Mouse (Mus musculus) thymus, postnatal 36 days (tissue): Measurements from ENCODE around the gene Cfap61.
"Not testable (repeated sequence)": the region's sequence is repeated elsewhere in the genome, so short reads cannot be mapped to it uniquely, and the experiment has no call there.

Experiments
- DNase-seq, 2 experiments: peaks; one replicate each; pipeline ENCODE4 v3.0.0; 2022; ENCODE audit warnings: mixed read lengths in 2 of 2

The Cfap61 gene

GRCm38 (mm10) chr2:145934339-145935231, at the start of gene Cfap61, which contains the start of gene Crnkl1:
TSS of gene Cfap61 (plus strand) at chr2:145934784.
TSS of gene Crnkl1 (minus strand) at chr2:145935014.
- DNase-seq: peak; percentile 90 to 91

DNA sequence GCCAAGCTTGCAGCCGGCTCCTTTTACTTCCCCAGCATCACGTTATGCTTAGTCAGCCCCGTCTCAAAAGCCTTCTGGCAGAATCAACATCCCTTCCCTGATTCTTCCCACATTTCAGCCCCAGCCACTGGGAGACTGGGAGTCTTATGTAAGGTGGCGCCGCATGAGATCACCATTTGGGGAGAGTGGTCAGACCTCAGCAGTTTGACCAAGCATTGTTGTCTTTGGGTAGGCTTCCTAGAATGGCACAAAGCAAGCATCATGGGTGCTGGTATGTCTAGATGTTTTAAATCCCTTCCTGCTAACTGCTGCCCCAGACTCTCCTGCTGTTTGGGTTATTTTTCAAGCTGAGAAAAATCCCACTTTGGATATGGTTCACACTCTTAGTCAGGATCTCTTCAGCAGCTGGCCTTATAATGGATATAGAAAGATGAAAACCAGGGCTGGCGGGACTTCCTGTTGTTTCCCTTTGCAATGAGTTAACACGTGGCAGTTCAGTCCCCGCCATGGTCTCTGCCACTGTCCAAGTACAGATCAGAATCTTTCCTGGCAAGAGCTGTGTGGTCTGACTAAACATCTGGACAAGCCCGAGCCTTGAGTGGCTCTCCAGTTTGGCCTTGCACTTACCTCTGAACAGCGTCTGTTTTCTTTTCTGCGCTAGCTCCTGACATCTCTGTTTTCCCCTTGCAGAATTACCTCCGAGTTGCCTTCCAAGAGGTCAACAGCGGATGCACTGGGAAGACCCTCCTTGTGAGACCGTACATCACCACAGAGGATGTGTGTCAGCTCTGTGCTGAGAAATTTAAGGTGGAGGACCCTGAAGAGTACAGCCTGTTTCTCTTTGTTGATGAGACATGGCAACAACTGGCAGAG, 49.4 kb upstream of the Cfap61 start:
- no peak for DNase-seq

DNA sequence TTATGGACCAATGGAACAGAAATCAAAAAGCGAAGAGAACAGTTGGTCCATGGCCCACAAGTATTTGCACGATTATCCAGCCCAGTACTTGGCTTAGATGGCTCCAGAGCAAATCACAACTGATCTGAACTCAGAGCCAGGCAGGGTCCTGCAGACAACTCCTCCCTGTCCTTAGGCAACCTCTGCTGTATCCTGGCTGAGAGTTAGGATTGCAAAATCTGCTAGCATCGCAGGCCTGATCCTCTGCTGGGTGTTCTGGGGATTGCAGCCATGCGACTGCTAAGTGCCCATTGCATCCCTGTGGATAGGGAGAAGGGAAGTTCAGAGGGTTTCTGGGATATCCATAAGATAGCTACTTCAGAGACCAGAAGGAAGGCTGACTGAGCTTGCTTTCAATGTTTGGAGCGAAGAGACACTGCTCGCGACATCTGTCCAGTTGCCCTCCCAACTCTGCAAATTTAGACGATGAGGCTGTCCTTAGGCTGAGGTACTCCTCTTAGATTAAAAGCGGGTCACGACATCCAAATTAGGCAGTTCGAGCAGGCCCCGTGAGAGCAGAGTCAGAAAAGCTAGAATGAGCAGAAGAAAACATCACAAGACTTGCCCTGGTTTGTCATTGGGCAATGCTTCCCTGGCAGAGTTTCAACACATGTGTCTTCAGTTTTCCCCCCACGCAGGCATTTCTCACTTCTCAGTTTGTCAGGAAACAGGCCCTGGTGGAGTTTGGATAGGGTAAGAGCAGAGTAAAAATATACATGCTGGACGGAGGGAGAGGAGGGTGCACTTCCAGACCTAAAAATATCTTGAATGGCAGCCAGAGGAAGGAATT, 46.4 kb upstream of the Cfap61 start:
- no peak for DNase-seq

GRCm38 (mm10) chr2:145888766-145889480, 45.7 kb upstream of the Cfap61 start:
- no peak for DNase-seq

DNA sequence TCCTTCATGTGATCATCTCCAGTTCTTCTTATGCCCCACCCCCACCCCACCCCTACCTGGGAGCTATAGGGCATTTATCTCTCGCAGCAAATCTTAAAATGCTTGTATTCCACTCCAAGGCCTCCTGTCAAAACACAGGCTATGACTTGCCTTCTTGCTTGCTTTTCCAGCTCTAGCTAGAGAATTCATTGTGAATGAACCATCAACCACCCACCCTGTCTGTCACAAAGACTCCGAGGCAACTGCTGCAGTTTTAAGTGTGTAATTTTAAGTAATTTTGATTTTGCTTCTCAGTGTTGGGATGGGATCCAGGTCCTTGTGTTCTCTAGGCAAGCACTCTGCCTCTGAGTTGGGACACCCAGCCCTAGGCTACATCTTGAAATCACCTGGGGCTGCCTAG, 44.0 kb upstream of the Cfap61 start:
- DNase-seq: no peak

- no peak for DNase-seq
Observed at GRCm38 (mm10) chr2:145893756-145894155, 40.8 kb upstream of the Cfap61 start.

DNA sequence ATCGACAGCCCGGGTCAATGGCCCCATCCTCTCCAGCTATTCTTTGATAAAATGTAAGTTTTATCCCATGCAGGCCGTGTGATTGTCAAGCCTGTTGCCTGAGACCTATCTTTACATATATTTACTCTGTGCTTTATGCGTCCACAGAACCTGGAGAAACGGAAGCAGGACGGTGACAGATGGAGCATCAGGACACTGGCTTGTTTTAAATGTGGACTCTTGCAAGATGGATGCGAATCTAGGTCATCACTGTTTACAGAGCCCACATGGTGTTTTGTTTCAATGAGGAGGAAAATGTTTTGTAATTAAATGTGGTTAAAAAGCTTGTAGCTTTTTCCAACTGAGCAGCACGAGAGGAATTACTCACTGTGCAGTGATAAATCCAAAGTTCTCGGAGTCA, 36.5 kb upstream of the Cfap61 start:
- no peak for DNase-seq

DNA sequence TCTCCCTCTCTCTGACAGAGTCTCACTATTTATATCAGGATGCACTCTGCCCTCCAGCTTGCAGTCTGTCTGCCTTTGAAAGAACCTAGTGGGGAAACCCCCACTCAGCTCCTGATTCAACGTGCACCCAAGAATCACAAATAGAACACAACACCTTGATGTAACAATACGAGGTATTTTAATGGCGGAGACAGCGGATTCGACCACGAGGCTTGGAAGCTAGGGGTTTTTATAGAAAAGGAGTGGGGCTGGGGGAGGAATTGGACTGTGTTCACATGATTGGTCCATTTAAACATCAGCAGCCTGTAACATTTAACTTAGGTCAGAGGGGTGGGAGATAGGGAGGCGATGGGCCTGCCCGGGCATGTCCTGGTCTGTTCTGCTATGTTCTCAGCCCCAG, 34.3 kb upstream of the Cfap61 start:
- not testable (repeated sequence) for DNase-seq

DNA sequence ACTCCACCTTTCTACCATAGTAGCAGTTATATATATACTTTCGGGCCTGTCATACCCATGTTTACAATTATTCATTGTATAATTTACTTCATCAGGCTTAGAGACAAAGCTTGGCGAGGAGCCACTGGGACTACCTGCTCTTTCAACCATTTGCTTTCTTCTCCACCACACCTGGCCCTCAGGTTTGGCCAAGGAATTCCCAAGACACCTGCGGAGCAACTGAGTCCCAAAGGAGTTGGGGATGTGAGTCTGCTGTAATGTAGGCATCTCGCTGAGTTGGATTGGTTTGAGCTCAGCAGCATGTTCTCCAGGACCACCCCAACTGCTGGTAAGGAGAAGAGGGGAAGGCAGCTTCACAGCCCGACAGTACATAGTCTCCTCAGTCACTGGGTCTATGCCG, 32.7 kb upstream of the Cfap61 start, which contains the start of gene Naa20:
TSS of gene Naa20 (plus strand) at position 239 of the 400 bp plus-strand sequence.
- DNase-seq: no peak

DNA sequence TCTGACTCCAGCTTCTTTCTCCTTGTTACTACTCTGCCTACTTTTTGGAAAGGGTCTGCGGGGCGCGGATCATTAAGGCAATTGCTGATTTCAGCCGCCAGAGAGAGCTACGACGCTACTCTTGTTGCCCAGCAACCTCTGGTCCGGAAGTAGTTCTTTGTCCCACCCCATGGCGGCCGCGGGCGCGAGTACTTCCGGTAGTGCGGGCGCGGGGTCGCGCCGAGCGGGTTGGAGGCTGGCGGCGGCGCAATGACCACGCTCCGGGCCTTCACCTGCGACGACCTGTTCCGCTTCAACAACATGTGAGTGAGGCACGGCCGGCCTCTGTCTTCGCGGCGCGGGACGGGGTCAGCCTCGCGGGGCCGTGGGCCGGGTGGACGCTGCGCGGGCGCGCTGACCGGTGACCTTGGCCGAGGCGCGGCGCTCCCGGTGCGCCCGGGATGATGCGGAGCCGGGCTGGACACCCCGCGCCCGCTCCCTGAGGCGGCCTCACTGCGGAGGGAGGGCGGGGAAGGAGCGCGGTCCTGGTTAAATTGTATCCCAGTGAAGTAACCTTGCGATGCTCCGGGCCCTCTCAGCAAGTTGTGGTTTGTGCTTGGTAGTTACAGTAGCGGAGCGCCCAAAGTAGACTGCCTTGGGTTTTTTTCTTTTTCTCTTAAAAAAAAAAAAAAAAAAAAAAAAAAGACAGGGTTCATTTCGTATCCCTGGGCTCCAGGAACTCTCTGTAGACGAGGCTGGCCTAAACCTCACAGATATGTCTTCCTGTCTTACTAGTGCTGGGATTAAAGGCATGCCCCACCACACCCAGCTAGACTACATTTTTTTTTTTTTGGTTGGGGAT, 31.3 kb upstream of the Cfap61 start:
- DNase-seq: peak; percentile 87 to 88

DNA sequence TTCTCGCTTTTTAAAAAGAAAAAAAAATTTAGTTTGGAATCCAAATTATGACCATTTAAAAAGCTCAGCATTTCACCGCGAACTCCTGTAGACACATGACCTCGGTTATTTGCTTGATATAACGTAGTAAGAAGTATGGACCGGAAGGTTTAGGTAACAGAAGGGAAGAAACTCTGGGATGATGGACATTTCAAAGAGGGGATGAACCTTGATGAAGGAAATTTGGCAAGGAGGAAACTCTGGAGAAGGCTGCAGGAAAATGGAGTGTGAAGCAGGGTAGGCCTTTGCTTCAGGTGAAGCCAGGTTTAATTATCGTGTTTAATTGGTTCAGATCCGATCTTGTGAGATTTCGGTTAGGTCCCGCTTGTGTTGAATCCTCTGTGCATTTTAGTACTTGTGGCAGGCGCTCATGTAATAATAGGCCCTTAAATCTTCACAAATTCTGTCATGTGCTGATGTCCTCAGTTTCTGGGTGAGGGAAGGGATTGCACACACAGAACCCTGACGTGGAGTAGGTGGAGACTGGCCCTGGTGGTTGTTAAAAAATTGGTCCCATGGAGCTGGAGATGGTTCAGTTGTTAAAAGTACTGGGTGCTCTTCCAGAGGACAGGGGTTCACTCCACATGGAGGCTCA, 30.5 kb upstream of the Cfap61 start:
- no peak for DNase-seq

- DNase-seq: no peak
Observed at GRCm38 (mm10) chr2:145905156-145905555, 29.4 kb upstream of the Cfap61 start.

- DNase-seq: not testable (repeated sequence)
Observed at GRCm38 (mm10) chr2:145905884-145906283, 28.7 kb upstream of the Cfap61 start.

GRCm38 (mm10) chr2:145920941-145921650, 13.5 kb upstream of the Cfap61 start:
- no peak for DNase-seq

- no peak for DNase-seq
Observed at GRCm38 (mm10) chr2:145936975-145937374, 2.4 kb downstream of the Cfap61 start.

GRCm38 (mm10) chr2:145941403-145941802, 6.8 kb downstream of the Cfap61 start:
- no peak for DNase-seq

DNA sequence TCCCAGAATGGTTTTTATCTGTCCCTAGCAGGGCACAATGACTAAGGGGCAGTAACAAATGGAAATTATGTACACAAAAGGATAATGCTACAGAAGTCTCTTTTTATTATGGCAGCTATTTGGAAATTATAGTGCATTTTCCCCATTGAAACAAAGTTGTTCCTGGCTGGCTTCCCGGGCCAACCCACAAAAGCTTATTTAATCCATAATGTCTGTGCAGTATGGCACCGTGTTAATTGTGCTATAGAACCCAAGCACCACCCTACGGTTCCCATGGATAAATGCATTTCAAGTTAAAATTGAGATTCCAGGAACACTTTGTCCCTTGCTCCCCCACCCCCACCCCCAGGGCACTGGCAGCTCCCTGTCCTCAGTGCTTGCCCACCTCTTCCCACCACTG, 9.7 kb downstream of the Cfap61 start:
- DNase-seq: no peak

GRCm38 (mm10) chr2:145948402-145948954, 13.9 kb downstream of the Cfap61 start:
- DNase-seq: no peak

- DNase-seq: no peak
Observed at GRCm38 (mm10) chr2:145949475-145950068, 15.0 kb downstream of the Cfap61 start.
